Mouse (Mus musculus) G1E (cell line): ENCODE measurements at regions not wholly inside any gene's neighbourhood (a gene's known extent, or its start where the extent isn't known, plus 50 kb on each side); places are given as distances from the start of the nearest gene placed in this dataset.

ENCODE experiments used
- ATAC-seq: 2 replicates; pipeline ENCODE4 v1.8.0; 2016; ENCODE audit warnings: mild to moderate bottlenecking; ENCODE audit not compliant: insufficient number of reproducible peaks, poor library complexity, low FRiP score, severe bottlenecking; ENCODE audit errors: extremely low read depth
- DNase-seq: peaks from one replicate; pipeline ENCODE4 v3.0.0; 2012; ENCODE audit warnings: low spot score
- H3K27me3 ChIP-seq: 2 replicates; pipeline ENCODE4 v1.6.1; 2012; ENCODE audit warnings: mild to moderate bottlenecking, low read length, inconsistent platforms; ENCODE audit not compliant: insufficient read depth
- H3K36me3 ChIP-seq: replicated peaks from 2 replicates; pipeline ENCODE3; 2012; ENCODE audit warnings: mild to moderate bottlenecking, inconsistent platforms
- H3K4me1 ChIP-seq: 2 replicates; pipeline ENCODE4 v1.6.1; 2012; ENCODE audit warnings: low read depth, low read length, inconsistent platforms, mixed read lengths; ENCODE audit not compliant: insufficient read depth
- H3K4me3 ChIP-seq: 2 replicates; pipeline ENCODE4 v1.5.1; 2012; ENCODE audit warnings: low read depth, mild to moderate bottlenecking, inconsistent platforms, low read length, moderate library complexity, mixed read lengths
- H3K9me3 ChIP-seq: replicated peaks from 2 replicates; pipeline ENCODE4 v1.6.1; 2012; ENCODE audit warnings: inconsistent platforms
- CTCF ChIP-seq: IDR thresholded peaks from 2 replicates; pipeline ENCODE4 v1.5.1; 2012; ENCODE audit warnings: low read depth, low read length, inconsistent platforms, mixed read lengths
- GATA1 ChIP-seq: IDR thresholded peaks from 2 replicates; pipeline ENCODE4 v1.6.1; 2012; ENCODE audit warnings: borderline replicate concordance, low read length, inconsistent platforms, mixed read lengths
- GATA2 ChIP-seq: IDR thresholded peaks from 2 replicates; pipeline ENCODE4 v1.6.1; 2012; ENCODE audit warnings: low read depth, low read length, inconsistent platforms, borderline replicate concordance
- POLR2AphosphoS5 ChIP-seq: IDR thresholded peaks from 2 replicates; pipeline ENCODE4 v1.6.1; 2012; ENCODE audit warnings: low read depth, low read length, inconsistent platforms; ENCODE audit not compliant: insufficient replicate concordance
- TAL1 ChIP-seq: conservative IDR thresholded peaks from 2 replicates; pipeline ENCODE4 v1.6.1; 2012; ENCODE audit warnings: low read depth, low read length, inconsistent platforms, mixed read lengths

- H3K27me3 ChIP-seq, result no peaks in the 10 kb centered on the region
- H3K4me3 ChIP-seq, result no peak overlapping the region
These were observed 128.6 kb upstream of the Tcerg1l start for GRCm38 (mm10) chr7:138526143-138526542.

DNA sequence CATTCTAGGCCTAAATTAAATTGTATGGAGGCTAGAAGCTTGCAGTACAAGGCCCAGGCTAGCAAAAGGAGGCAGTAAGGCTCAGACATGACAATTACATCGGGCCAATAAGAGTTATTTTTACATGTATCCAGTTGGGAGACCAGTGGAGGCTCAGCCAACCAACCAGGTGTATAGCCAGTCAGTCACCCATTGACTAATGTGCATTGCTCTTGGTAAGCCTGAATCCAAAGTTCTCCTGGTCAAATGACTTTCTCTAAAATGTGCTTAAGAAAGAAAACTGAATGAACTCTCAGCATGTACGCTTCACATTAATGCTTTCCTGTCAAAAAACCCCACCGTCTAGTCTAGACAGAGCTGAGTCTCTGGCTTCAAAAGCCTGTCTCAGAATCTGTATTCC is 127.4 kb upstream of the Tcerg1l start:
- TF ChIP-seq CTCF (no peak), GATA2 (no peak), TAL1 (no peak), POLR2AphosphoS5 (no peak), GATA1 (no peak)
- Histone ChIP-seq H3K4me3 (no peak overlapping the region), H3K36me3 (no peaks in the 10 kb centered on the region), H3K9me3 (peaks cover 67% of the 10 kb centered on the region), H3K27me3 (no peaks in the 10 kb centered on the region), H3K4me1 (no peaks in the 10 kb centered on the region)
- ATAC-seq, result no peak
- DNase-seq, result no peak

More at GRCm38 (mm10) chr7:138526143-138526542, 128.6 kb upstream of the Tcerg1l start:
- DNase-seq, result no peak
- TF ChIP-seq GATA1 (no peak), CTCF (no peak), TAL1 (no peak), GATA2 (no peak), POLR2AphosphoS5 (no peak)
- H3K4me1 ChIP-seq, result no peaks in the 10 kb centered on the region
- H3K9me3 ChIP-seq, result peaks cover 69% of the 10 kb centered on the region
- H3K36me3 ChIP-seq, result no peaks in the 10 kb centered on the region
- ATAC-seq, result no peak

DNA sequence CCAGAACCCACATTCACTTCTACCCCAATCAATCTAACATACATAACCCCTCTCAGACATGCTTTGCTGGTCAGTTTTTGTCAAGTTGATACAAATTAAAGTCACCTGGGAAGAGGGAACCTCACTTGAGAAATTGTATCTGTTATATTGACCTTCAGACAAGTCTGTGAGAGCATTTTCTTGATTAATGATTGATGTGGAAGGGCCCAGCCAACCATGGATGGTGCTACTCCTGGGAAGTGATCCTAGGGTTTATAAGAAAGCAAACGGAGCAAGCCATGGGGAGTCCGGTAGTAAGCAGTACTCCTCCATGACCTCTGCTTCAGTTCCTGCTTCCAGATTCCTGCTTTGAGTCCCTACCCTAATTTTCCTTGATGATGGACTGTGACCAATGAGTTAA is 116.6 kb upstream of the Tcerg1l start:
- TF ChIP-seq GATA2, result no peak
- no peak for TF ChIP-seq POLR2AphosphoS5
- TF ChIP-seq GATA1, result no peak
- TF ChIP-seq CTCF, result no peak
- no peak for TF ChIP-seq TAL1
- Histone ChIP-seq H3K9me3 (peaks cover 63% of the 10 kb centered on the region), H3K36me3 (no peaks in the 10 kb centered on the region), H3K4me1 (no peaks in the 10 kb centered on the region; the same call in 1 of the 2 replicates), H3K27me3 (no peaks in the 10 kb centered on the region), H3K4me3 (no peak overlapping the region)
- ATAC-seq (no peak), DNase-seq (no peak)

- ATAC-seq, result no peak
- Histone ChIP-seq H3K4me1 (no peaks in the 10 kb centered on the region), H3K9me3 (peaks cover 64% of the 10 kb centered on the region), H3K27me3 (no peaks in the 10 kb centered on the region), H3K36me3 (no peaks in the 10 kb centered on the region), H3K4me3 (no peak overlapping the region)
- TF ChIP-seq TAL1, result no peak
- no peak for TF ChIP-seq GATA2
- TF ChIP-seq GATA1, result no peak
- no peak for TF ChIP-seq CTCF
- TF ChIP-seq POLR2AphosphoS5, result no peak
- no peak for DNase-seq
These were observed 107.7 kb upstream of the Tcerg1l start for GRCm38 (mm10) chr7:138505205-138505604.

DNA sequence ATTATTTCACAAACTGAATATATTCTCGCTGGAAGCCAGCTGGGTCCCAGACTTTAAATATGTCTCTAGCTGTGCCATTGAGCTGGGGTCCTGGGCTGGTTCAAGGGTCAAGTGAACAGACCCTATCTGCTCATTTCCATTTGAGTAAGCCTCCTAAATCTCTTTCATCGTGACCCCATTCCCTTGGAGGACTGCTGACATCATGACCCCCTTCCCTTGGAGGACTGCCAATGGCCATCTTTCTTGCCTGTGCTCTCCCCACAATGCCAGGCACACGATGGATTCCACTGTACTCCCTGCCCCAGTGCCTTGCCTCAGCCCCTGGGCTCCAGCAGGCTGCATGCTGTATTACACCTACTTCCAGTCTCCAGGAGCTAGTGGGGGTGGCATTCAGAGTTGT is 106.5 kb upstream of the Tcerg1l start:
- Histone ChIP-seq H3K9me3 (peaks cover 72% of the 10 kb centered on the region), H3K4me3 (no peak overlapping the region), H3K27me3 (no peaks in the 10 kb centered on the region), H3K36me3 (no peaks in the 10 kb centered on the region), H3K4me1 (no peaks in the 10 kb centered on the region)
- ATAC-seq, result no peak
- no peak for DNase-seq
- TF ChIP-seq CTCF, result no peak

DNA sequence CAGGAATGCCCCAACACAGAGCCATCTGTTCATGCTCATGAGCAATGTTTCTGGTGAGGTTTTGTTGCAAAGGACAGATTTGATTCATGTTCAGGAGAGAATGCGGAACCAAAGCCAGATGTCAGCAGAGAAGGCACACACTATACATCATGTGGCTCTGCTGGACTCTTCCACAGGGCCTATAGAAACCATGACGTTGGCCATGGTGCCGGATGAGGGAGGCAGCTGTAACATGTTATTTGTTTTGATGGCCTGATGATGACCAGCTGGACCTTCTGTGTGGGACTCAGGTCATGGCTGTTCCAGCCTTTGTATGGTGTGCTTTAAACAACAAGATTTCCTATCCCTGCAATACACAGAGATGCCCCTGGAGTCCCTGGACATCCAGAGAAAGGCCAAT is 105.5 kb upstream of the Tcerg1l start:
- no peaks in the 10 kb centered on the region for H3K36me3 ChIP-seq
- TF ChIP-seq GATA1, result no peak
- H3K4me3 ChIP-seq, result no peak overlapping the region
- DNase-seq (no peak), ATAC-seq (no peak)
- H3K27me3 ChIP-seq, result no peaks in the 10 kb centered on the region
- H3K4me1 ChIP-seq, result no peaks in the 10 kb centered on the region
- peaks cover 80% of the 10 kb centered on the region for H3K9me3 ChIP-seq

- no peaks in the 10 kb centered on the region for H3K36me3 ChIP-seq
- H3K27me3 ChIP-seq, result no peaks in the 10 kb centered on the region
- H3K9me3 ChIP-seq, result peaks cover 79% of the 10 kb centered on the region
- no peak for TF ChIP-seq CTCF
- TF ChIP-seq POLR2AphosphoS5, result no peak
- TF ChIP-seq GATA2, result no peak
- no peak for TF ChIP-seq GATA1
- no peak for TF ChIP-seq TAL1
- no peaks in the 10 kb centered on the region for H3K4me1 ChIP-seq
- ATAC-seq, result no peak
- H3K4me3 ChIP-seq, result no peak overlapping the region
- DNase-seq, result no peak
These were observed 104.0 kb upstream of the Tcerg1l start for GRCm38 (mm10) chr7:138501347-138502014.
